Mouse (Mus musculus) lung, postnatal 4 days (tissue): ENCODE results near the gene Dexi.

Source experiments
- DNase-seq, 2 experiments: peaks; one replicate each; pipeline ENCODE4 v3.0.0; 2021

Dexi gene

GRCm38 (mm10) chr16:10536961-10537360 is 5.9 kb downstream of the Dexi start:
- DNase-seq: no peak

GRCm38 (mm10) chr16:10536323-10536722 is 6.5 kb downstream of the Dexi start:
- no peak for DNase-seq

GRCm38 (mm10) chr16:10534567-10534966 is 8.3 kb downstream of the Dexi start:
- no peak for DNase-seq

GRCm38 (mm10) chr16:10533781-10534180 is 9.1 kb downstream of the Dexi start:
- DNase-seq: no peak

- DNase-seq: no peak
Measured at GRCm38 (mm10) chr16:10530179-10530578, 12.7 kb downstream of the Dexi start.

- DNase-seq: no peak
Measured at GRCm38 (mm10) chr16:10528382-10528781, 14.5 kb downstream of the Dexi start.

GRCm38 (mm10) chr16:10527046-10527644 is 15.7 kb downstream of the Dexi start:
- no peak for DNase-seq

GRCm38 (mm10) chr16:10525610-10525980 is 17.3 kb downstream of the Dexi start:
- DNase-seq: no peak

GRCm38 (mm10) chr16:10524866-10525609 is 17.8 kb downstream of the Dexi start:
- DNase-seq: no peak

- DNase-seq: no peak
Measured at GRCm38 (mm10) chr16:10523650-10524049, 19.2 kb downstream of the Dexi start.

- DNase-seq: peak; percentile 67 to 85
Measured at GRCm38 (mm10) chr16:10522811-10523210, 20.0 kb downstream of the Dexi start.

- DNase-seq: peak; percentile 68 to 88
Measured at GRCm38 (mm10) chr16:10520908-10521614, 21.8 kb downstream of the Dexi start.

GRCm38 (mm10) chr16:10518030-10518429 is 24.8 kb downstream of the Dexi start:
- peak in 1 of 2 experiments; percentile 35 for DNase-seq

- no peak for DNase-seq
Measured at GRCm38 (mm10) chr16:10515953-10516572, 26.8 kb downstream of the Dexi start.

GRCm38 (mm10) chr16:10511134-10511520 is 31.7 kb downstream of the Dexi start:
- no peak for DNase-seq

GRCm38 (mm10) chr16:10510477-10511133 is 32.2 kb downstream of the Dexi start:
- DNase-seq: peak in 1 of 2 experiments; percentile 43

- no peak for DNase-seq
Measured at GRCm38 (mm10) chr16:10508691-10509090, 34.2 kb downstream of the Dexi start.

- DNase-seq: no peak
Measured at GRCm38 (mm10) chr16:10507445-10507844, 35.4 kb downstream of the Dexi start.

- DNase-seq: no peak
Measured at GRCm38 (mm10) chr16:10503058-10503457, 39.8 kb downstream of the Dexi start.

- peak; percentile 43 to 61 for DNase-seq
Measured at GRCm38 (mm10) chr16:10501865-10502264, 41.0 kb downstream of the Dexi start.

GRCm38 (mm10) chr16:10499122-10499521 is 43.7 kb downstream of the Dexi start:
- DNase-seq: no peak

GRCm38 (mm10) chr16:10498096-10498602 is 44.7 kb downstream of the Dexi start:
- DNase-seq: no peak

- DNase-seq: no peak
Measured at GRCm38 (mm10) chr16:10495824-10496298, 47.0 kb downstream of the Dexi start.
